Mouse (Mus musculus): ENCODE results near the gene Slitrk1. TPM values are rescaled to one million over a fixed set of nuclear protein-coding genes. Genes with fewer than 3 reads are reported as not detected.

Slitrk1 gene
- 10 to 100 TPM; 55.0 TPM for total RNA-seq (2021)
- long read RNA-seq, full-length matches to known transcripts = 11 of 11 reads
- long read RNA-seq, partial matches to known transcripts = 0 of 11 reads
- long read RNA-seq, other reads (novel, unspliced or antisense) = 0 of 11 reads

GRCm38 (mm10) chr14:108913714-108914263 lies at the start of gene Slitrk1:
Gene Slitrk1 (minus strand): TSS chr14:108914158.
- DNase-seq (ENCODE audit: low spot score in 2 of 2) = peak; percentile 60 to 72

GRCm38 (mm10) chr14:108935777-108936176 lies 21.8 kb upstream of the Slitrk1 start:
- no peak for DNase-seq (ENCODE audit: low spot score in 2 of 2)

DNA sequence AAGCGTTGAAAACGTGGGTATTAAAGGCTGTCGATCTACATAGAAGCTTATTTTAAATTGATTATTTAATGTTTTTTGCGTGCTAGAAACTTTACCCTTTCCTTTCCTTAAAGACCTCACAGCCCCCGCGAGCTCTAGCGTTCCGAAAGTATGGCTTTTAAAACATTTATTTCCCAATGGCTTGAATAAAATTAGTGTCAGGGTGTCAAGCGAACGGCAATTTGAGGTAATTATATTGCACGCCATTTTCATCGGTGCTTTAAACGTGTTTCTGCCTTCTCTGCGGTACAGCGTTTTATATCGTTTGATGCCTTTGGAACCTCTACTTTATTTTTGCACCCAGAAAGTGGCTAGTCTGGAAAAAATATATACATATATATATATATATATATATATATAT lies 378 bp upstream of the Slitrk1 start:
- peak in 1 of 2 experiments; percentile 12 for DNase-seq (ENCODE audit: low spot score in 2 of 2)

DNA sequence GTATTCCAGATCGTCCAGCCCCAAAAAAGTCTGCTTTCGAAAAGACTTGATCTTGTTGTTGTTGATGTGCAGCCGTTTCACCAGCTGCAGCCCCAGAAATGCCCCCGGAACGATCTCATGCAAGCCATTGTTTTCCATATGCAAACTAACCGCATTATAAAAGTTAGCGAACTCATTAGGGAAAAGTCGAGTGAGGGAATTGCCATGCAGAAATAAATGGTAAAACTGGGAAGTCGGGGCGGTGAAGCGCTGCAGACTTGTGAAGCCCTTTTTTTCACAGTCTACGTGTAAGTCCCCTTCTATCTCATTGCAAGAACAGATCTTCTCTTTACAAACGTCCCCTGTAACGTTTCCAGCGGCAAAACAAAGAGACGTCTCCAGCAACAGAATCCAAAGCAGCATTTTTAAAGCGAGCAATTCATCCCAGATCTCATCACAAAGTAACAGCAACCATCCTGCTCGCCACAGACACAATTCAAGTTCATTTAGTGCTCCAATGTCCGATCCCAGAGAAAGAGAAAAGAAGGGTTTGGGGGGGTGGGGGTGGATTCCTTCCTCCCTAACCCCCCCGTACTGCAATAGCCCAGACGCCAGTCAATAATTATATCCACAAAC lies 975 bp downstream of the Slitrk1 start:
- DNase-seq (ENCODE audit: low spot score in 2 of 2) = peak; percentile 21 to 27

GRCm38 (mm10) chr14:108912021-108912875 lies 1.7 kb downstream of the Slitrk1 start:
- DNase-seq (ENCODE audit: low spot score in 2 of 2) = peak; percentile 50 to 66

- peak; percentile 34 to 51 for DNase-seq (ENCODE audit: low spot score in 2 of 2)
Observed at GRCm38 (mm10) chr14:108911138-108911841, 2.7 kb downstream of the Slitrk1 start.

- peak; percentile 22 to 25 for DNase-seq (ENCODE audit: low spot score in 2 of 2)
Observed at GRCm38 (mm10) chr14:108910449-108911137, 3.4 kb downstream of the Slitrk1 start.

DNA sequence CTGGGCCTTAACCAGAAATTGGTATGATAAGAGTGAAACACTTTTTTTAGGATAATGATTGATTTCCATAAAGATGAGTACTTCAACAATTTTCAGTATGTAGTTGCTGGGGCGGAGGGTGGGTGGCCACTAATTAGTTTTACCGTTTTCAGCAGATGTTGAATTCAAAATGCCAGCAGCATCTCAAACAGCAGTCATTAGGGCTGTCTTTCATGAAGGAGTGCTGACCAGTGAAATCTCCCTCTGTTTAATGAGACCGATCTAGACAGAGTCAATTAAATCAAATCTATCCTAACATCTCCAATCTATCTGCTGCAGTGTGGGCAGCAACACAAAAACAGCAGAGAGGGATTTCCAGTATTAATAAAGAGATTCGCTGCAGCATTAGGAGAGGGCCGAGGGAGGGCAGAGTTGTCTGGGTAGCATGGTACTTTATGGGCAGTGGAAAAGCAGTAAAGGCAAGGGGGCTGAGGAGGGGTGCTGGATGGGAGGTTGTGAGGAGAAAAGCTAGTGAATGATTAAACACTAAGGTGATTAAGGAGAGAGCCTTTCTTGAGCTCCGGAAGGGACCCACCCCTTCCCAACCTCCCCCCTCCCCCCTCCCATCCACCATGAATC lies 4.5 kb downstream of the Slitrk1 start:
- peak; percentile 8 to 24 for DNase-seq (ENCODE audit: low spot score in 2 of 2)

- DNase-seq (ENCODE audit: low spot score in 2 of 2) = no peak
Observed at GRCm38 (mm10) chr14:108898601-108899000, 15.4 kb downstream of the Slitrk1 start.

GRCm38 (mm10) chr14:108895456-108895855 lies 18.5 kb downstream of the Slitrk1 start:
- DNase-seq (ENCODE audit: low spot score in 2 of 2) = no peak

- DNase-seq (ENCODE audit: low spot score in 2 of 2) = no peak
Observed at GRCm38 (mm10) chr14:108867816-108868215, 46.1 kb downstream of the Slitrk1 start.

GRCm38 (mm10) chr14:108864631-108865030 lies 49.3 kb downstream of the Slitrk1 start:
- DNase-seq (ENCODE audit: low spot score in 2 of 2) = no peak

GRCm38 (mm10) chr14:108859310-108859709 lies 54.6 kb downstream of the Slitrk1 start:
- DNase-seq (ENCODE audit: low spot score in 2 of 2) = no peak

All from layer of hippocampus, postnatal 10 days (tissue).